Mouse (Mus musculus) thymus, adult 2 months (tissue): ENCODE measurements around the gene Stk4.

Experiments
- CTCF ChIP-seq: fragments of 200-500 bp; IDR thresholded peaks from 2 replicates; pipeline ENCODE4 v1.5.1; 2012; ENCODE audit warnings: mild to moderate bottlenecking, control low read depth, low read length, moderate library complexity, borderline replicate concordance; ENCODE audit not compliant: control insufficient read depth, poor library complexity, insufficient read depth; ENCODE audit errors: extremely low read depth
- POLR2A ChIP-seq: fragments of 200-500 bp; IDR thresholded peaks from 2 replicates; pipeline ENCODE4 v1.6.1; 2012; ENCODE audit warnings: mild to moderate bottlenecking, low read length, control low read depth, moderate library complexity; ENCODE audit not compliant: control insufficient read depth, poor library complexity, insufficient read depth; ENCODE audit errors: extremely low read depth

- no peak for TF ChIP-seq POLR2A
- TF ChIP-seq CTCF: no peak
Observed at GRCm38 (mm10) chr2:164123169-164123766, 53.1 kb downstream of the Stk4 start.
